Mouse (Mus musculus) cerebral cortex, adult 2 months (tissue): ENCODE results near the gene Slco3a1.

Source experiments
- WGBS: fragments of 180-500 bp; shearing (Covaris S2); methylation state at CpG from one replicate; pipeline ENCODE4 v1.1.7; 2018; 5-methylcytosine and 5-hydroxymethylcytosine counted together

Slco3a1 gene

DNA sequence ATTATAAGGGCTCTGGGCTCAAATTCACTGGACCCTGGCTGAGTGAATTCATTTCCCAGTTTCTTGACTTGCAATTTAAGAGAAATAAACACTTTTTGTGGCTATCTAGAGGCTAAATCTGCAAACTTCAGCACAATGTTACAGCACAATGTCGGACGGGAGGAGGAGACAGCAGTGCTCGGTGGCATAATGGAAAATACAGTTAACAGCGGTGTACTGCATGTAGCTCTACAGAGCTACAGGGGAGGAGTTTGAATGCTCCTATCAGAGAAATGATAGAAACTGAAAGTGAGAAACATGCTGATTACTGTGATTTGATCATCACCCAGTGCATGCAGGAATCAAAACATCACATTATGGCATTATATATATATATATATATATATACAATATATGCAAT lies 68.5 kb downstream of the Slco3a1 start:
- WGBS = 85% methylated on average over 4 of the region's 4 CpGs

DNA sequence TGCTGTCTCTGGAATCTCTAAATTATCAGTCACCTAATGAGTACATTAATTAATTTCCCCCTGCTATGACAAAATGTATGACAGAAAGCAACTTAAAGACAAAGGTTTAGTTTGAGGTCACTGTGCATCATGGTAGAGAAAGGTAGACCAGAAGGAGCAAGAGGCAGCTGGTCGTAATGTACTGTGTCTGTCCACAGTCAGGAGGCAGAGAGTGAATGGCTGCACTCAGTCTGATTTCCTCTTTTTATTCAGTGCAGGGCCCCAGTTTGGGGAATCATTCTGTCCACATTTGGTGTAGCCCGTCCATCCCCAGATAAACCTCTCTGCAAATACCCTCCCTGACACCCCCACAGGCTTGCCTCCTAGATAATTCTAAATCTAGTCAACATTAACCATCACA lies 68.9 kb downstream of the Slco3a1 start:
- WGBS = 85% methylated on average over 2 of the region's 2 CpGs

DNA sequence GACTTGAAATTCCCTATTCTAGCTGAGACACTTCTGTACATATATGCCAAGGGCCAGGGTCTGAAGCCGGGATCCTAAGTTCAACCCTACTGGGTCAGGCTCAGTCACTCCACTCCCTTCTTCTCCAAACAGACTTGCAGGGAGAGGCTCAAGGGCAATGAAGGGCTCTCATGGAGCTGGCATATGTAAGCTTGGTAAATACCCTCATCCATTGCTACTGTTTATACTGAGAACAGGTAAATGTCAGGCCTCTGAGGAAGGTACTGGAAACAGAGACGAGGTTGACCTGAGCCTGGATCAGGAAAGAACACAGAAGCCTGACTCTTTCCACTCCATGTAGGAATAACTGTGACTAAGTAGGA lies 70.6 kb downstream of the Slco3a1 start:
- WGBS = 95% methylated on average over 2 of the region's 2 CpGs

DNA sequence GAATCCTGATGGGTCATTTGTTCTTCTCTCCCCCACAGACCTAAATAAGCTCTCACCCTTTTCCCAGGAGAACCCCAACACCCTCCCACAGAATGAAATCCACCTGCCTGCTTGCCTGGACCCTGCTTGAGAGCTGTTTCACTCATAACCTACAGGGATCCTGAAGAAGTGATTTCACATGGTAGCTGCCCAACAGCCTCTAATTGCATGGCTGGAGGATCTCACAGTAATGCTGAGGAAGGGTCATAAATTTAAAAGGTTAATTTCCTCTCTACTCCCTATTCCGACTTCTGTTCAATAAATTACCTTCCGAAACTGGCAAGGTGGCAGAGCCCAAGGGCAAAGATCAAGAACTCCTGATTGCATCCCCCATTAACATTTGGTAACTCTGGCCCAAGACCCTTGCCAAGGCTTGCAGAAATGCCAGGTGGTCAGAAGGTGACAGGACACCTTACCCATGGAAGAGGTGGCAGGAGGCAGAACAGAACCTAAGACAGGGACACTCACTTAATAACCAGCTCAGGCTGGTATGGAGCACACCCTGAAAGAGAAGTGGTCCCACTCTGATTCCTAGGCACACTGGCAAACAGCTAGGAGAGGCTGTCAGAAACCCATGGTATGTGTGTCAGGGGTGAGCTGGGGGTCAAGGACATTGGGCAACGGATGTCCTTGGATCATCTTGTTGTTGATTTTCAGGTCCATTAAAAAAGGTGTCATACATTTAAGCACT lies 71.1 kb downstream of the Slco3a1 start:
- 92% methylated on average over 3 of the region's 3 CpGs for WGBS

DNA sequence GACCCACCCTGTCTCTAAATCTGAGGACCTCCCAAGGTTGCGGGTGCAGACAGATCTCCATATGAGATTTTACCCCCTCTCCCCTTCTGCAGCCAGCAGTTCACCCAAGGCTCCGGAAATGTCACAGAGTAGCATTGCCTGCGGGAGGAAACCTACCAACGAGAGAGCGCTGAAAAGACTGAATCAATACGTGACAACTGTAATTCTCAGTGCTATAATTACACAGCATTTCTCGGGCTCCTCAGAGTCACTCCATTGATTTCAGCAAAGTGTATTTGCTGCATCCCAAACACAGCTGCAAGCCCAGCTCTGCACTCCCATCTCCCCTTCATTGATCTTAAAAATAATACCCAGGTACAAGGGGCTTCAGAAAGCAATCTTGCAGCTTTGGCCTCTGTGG lies 82.8 kb downstream of the Slco3a1 start:
- 58% methylated on average over 7 of the region's 7 CpGs for WGBS

DNA sequence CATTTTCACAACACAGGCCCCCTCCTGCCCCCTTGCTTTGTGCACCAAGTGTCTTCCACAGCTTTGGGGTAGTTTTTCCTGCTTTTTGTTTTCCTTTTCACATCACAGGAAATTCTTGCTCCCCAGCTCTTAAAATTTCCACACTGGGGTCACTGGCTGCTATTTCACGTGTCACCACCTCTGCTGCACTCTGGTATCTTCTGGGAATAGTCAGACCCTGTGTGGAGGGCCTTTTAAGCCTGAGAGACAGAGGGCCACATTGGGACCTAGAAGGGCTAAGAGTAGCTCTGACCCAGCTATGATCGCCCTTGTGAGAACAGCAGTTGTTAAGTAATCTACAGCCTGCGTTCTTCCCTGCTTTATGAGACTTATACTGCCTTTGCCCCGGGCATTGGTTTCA lies 87.7 kb downstream of the Slco3a1 start:
- WGBS = 90% methylated on average over 4 of the region's 4 CpGs

DNA sequence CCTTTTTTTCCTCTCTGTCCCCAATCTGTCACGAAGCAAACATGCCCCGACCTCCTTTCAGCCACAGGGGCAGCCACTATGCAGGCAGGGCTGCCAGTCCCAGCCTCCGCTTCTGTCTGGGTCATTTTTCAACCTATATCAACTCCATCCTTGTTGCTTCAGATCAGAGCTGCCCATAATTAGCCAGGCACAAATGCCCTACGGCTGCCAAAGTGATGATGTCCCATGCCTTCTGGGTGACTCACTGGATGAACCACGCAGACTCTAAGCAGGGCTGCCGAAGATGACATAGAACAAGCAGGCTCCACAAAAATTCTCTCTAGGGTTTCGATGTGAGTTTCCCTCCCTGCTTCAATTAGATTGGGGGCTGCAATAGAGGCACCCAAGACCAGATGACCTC lies 89.9 kb downstream of the Slco3a1 start:
- 75% methylated on average over 7 of the region's 7 CpGs for WGBS

DNA sequence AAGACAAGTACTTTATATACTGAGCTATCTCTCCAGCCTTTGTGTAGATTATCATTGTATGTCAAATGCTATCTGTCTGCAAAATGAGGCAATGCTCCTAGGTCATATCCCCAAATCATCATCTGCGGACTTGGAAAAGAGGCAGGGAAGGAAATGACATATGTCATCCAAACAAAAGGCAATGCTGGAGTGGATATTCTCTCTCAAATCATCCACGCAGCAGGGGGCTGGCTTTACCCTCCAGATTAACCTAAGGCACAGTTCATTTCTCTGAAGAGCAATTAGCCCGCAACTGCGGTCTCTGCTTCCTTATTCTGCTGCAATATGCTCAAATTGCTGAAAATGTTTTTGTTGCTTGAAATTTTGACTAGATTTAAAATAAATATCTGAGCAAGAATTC lies 92.1 kb downstream of the Slco3a1 start:
- WGBS = 76% methylated on average over 4 of the region's 4 CpGs

DNA sequence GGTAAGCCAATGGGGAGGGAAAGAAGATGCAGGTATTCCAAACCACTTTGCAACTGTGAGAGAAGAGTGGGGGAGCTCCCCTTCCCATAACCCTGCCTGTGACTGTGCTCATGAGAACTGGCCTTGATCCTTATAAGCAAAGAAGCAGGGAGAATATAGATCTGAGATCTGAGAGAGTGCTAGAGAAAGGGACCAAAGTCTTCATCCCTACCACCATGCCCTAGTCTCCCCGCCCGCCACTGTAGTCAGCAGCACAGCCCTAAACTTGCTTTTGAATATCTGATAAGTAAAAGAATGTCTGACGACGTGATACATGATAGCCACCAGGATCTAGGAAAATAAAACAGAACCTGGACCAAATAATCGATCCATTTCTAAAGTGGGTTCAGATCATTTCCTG lies 92.8 kb downstream of the Slco3a1 start:
- 97% methylated on average over 5 of the region's 5 CpGs for WGBS

DNA sequence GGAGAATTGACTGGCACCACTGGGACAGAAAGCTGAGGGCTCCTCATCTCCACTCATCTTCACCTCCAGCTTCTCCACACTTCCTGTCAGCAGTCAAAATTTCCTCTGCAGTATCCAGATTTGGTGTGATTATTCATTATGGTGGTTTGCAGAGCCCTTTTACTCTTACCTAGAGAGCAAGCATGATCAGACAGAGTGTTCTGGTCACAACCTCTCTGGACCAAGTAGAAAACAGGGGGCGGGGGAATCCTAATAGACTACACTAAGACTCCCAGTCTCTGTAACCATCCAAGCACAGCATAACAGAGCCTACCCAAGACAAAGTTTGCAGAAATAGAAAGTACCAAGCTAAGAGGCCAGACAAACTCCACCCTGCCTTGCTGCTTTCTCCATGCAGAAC lies 93.4 kb downstream of the Slco3a1 start:
- WGBS = 100% methylated on average over 1 of the region's 1 CpGs

DNA sequence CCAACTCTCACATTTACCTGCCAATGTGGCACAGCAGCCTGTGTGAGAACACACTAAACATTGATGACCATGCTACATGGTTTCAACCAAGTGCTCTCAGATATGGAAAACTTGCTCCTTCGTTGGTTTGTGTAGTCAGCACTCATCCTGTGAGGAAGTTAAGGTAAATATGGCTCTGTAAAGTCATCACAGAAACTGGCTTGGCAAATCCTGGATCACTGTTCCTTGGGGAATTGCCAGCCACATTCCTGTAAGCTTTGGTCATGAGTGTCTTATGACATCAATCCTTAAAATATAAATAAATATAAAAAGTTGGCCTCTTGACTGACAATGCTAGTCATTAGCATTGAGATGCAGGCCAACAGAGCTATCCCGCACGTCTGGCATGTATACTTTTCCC lies 94.8 kb downstream of the Slco3a1 start:
- 85% methylated on average over 3 of the region's 3 CpGs for WGBS

DNA sequence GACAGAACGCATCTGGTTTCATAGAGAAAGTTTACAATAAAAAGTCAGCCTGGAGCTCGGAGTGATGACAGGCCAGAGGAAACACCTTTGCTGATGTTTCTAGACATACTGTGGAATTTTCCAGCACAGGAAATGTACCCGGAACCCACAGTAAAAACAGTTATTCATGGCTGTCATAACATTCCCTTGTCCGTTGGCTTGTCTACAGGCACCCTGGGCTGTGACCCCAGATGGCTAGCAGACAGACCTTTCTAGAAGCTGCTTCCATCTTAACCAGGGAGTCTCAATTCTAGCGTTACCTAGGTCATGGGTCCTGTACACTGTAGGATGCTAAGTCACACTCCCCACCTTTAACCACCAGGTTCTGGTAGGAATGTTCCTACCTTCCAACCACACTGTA lies 95.3 kb downstream of the Slco3a1 start:
- WGBS = 71% methylated on average over 5 of the region's 5 CpGs

DNA sequence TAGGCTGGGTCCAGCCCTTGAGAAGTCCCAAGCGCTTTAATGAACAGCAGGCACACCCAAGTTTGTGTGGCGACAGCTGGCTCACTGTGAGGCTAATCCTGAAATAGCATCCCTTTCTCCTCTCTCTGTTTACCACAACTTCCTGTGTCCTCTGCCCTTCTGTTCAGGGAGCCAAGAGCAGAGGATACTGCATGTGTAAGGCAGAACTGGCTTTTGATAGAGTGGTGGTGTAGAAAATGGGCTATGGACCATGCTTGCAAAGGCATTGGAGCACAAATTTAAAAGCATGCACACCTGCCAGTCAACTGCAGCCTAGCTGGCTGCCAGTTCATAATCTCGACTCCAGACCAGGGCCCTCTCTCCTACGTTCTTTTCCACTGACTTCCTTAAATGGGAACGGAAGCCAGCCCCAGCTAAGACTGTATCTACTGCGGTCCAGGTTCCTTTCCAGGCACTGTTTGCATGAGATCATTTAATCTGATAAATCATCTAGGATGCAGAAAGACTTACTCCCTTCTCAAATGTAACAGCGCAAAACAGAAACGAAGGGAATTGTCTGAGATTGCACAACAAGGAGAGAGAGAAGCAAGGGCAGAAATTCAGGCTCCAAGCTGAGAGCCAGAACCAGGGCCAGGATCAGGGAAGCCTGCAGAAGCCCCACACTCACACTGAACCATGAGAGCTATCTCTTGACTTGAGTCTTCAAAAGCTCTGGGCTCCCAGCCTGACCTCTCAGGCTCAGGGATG lies 95.9 kb downstream of the Slco3a1 start:
- 47% methylated on average over 8 of the region's 8 CpGs for WGBS

DNA sequence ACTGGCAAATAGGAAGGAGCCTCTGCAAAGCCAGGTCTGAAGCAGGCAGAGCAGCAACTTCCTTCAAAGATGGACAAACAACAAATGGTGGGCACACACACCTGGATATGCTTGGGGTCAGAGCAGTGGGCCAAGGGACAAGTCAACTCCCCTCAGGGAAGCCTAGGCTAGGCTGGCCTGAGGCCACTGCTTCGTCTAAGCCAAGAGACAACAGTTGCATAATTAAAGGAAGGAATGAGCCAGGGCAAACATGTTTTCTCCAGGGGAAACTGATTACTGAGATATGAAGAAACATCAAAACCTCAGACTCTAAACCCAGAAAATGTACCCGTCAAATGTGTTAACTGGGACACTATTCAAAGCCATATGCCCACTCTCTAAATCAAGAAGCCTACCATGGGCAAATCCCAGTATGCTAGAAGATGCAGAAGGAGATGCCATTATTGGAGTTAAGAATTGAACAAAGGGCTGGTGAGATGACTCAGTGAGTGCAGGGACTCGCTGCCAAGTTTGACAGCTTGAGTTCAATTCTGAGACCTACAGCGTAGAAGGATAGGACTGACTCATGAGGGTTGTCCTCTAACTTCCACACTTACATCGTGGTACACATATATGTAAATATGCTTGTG lies 97.1 kb downstream of the Slco3a1 start:
- WGBS = 49% methylated on average over 5 of the region's 5 CpGs

DNA sequence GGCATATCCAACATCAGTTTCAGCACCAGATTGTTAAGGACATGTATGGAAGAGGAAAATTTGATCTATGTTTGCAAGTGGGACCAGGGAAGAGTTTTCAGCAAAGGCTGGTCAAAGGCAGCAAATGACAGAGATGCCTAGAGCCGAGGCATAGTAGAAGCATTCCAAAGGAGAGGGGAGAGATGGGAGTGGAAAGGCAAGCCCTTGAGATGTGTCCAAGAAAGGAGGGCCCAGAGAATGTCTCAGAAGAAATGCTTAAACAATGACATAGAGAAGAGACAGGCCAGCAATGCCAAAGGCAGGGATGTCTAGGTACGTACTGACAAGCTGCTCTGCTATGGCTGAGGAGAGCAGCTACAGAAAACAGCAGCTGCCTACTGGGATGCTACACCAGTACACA lies 97.8 kb downstream of the Slco3a1 start:
- 70% methylated on average over 2 of the region's 2 CpGs for WGBS

DNA sequence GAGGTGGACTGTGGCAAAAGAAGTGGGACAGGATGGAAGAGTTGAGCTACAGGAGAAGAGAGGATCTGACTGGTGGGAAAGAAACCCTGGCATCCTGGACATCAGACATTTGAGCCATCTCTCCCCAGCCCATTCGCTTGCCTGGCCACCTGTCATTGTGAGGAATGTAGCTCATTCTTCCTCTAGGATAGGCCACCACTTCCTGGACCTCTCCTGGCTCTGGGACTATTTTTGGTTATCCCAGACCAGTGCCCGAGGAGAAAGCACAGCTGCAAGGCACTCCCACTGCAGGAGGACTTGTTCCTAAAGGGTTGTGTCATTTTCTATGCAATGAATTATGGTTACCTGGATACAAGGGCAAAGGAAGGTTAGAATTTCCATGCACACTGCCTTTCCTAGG lies 103.5 kb downstream of the Slco3a1 start:
- 67% methylated on average over 2 of the region's 2 CpGs for WGBS

DNA sequence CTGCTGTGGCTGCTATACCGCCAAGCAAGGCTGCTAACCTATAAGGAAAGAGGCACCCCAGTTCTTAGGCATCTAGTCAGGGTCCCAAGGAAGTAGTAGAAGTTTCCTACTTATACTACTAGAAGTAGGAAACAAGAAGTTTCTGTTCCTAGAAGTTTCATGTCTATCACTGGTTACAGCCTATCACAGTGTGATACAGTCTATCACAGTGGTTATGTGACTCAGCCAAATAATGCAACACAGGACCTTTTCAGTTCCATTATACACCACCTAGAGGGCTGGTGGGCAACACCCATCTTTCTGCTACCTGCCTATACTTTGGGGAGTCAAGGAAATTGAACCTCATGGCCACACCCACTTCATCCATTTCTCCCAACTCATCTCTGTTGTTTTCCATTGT lies 104.8 kb downstream of the Slco3a1 start:
- WGBS = 90% methylated on average over 1 of the region's 1 CpGs

DNA sequence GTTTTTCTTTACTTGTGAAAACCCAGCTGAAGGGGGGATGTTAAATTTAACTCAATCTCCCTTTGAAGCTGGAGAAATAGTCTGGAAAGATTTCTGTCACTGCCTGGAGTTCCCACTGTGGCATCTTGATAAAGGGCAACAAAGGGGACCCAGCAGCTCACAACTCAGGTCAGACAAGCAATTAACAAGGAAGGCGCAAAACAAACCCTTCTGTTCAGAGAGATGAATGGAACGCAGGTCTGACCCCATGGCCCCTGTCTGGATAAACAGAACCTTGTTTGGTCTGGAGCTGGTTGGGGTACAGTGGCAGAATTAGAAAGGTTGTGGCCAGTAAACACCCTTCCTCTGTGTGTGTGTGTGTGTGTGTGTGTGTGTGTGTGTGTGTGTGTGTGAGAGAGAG lies 106.8 kb downstream of the Slco3a1 start:
- WGBS = 52% methylated on average over 2 of the region's 2 CpGs

DNA sequence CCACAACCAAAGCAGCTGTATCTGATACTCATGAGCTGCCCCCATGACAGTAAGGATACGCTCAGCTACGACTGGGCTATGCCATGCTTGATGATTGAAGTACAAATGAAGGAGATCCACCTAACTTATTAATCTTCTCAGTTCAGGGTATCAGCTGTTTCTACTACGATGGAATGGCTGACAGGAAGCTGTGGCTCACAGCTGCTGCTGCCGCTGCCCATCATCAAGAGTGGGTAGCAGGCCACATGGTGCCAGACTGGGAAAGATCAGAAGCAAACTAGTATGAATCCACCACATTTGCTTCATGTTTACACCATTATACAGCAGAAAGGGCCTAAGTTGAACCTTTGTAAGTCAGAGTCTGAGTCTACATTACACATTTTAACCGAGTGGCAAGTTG lies 109.4 kb downstream of the Slco3a1 start:
- WGBS = 76% methylated on average over 5 of the region's 5 CpGs

DNA sequence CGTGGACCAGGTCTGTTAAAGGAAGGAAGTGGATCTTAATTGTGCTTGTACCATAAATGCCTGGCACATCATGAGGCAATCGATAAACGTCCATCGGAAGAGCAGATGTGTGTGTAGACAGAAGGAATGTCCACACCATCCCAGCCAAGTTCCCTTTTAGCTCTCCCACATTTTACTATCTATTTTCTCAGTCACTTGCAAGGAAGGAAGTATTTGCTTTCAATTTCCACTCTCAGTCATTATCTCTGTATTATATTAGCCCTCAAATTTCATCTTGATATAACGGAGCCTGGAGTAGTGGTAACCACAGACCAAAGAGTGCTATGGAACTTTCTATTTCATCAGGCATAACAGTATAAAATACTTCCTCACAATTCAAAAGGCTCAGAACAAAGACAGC lies 112.2 kb downstream of the Slco3a1 start:
- WGBS = 77% methylated on average over 5 of the region's 5 CpGs

DNA sequence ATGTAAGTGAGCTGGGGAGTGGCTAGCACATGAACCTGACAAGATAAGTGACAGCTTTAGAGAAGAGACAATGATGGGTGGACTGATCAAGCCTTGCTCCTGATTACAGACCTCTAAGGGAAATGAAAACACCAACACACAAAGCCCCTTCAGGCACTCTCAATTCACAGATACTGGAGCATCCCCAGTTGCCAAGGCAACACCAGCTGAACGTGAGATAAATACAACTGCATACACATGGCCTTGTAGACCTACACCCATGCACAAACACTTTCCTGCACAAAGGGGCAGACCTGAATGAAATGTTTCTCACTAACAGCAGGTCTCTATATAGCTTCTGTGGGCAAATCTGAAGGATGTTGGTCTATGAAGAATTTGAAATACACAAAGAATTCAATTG lies 117.0 kb downstream of the Slco3a1 start:
- WGBS = 33% methylated on average over 1 of the region's 1 CpGs

DNA sequence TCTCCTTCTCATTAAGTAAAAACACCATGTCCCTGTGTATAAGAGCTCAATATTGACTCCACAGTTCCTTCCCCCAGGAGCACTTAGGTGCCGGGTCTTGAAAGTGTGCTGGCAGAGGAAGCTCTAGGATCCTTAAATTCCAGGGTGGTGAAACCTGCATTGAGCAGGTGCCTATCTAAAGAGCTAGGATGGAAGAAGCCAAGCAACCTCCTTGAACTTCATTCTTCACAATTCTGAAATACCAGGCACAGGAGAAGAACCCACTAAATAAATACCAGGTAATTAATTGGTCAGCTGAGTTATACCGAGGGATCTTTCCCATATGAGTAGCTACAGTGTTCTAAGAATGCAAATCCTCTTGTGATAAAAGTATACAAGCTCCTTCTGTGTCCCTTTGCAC lies 117.9 kb downstream of the Slco3a1 start:
- 85% methylated on average over 2 of the region's 2 CpGs for WGBS

DNA sequence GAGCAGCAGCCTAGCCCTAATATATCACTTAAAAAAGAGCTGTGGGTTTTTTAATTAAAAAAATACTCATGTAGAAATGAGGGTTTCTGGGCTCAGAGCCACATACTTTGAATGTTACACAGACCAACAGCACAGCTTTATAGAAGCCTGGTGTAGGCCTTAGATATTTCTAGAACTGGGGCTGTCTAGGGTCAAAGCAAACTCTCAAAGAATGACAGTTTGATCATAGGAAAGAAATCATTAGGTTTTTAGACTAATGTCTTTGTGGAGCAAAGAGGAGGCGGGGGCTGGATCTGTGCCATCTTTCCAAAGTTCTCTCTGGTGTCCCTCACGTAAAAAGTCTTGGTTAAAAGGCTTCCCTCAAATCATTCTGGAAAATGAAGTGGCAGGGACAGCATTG lies 121.6 kb downstream of the Slco3a1 start:
- 74% methylated on average over 2 of the region's 2 CpGs for WGBS
